9 mouse cellular contexts compared by ENCODE assay signal in the genomic region with DNA sequence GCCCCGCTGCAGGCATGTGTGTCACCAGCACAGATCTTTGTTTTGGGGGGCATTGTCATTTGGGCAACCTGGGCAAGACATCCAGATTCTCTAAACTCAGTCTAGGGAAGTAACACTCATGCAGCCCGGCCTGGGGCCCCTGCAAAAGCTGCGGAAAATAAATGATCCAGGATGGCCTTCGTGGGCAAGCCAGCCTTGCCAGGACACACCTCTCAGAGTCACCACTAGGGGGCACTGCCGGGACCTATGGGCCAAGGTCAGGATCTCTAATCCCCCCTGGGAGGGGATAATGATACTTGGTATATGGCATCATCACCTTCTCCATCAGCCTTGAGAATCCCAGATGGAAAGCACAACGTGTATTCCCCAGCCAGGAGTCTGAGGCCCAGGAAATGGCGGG. TPM values are rescaled to one million over a fixed set of nuclear protein-coding genes. Genes with fewer than 3 reads are reported as not detected.
DNase-seq lines count a peak whose midpoint lies in the region; ATAC-seq and TF ChIP-seq lines count a peak whose summit lies in the region.
"Had no signal": no experiment of that assay in that cellular context is flagged by ENCODE, and none has a peak within 500 bp of the region (broad histone marks: within the 10 kb centered on the region; RNA-seq: fewer than 3 reads in every experiment).

No protein-coding gene starts in this region.

- ATAC-seq in intestine, postnatal 0 days: no peak
- ATAC-seq in intestine, embryonic 15.5 days: no peak
- ATAC-seq in heart, embryonic 14.5 days (ENCODE audit: insufficient number of reproducible peaks, insufficient read depth, low FRiP score, low read depth): peak; percentile 0; the same call in 1 of the 2 replicates
- no peak for ATAC-seq in lung, embryonic 15.5 days (ENCODE audit: borderline replicate concordance, extremely low read depth, low FRiP score, low TSS enrichment)

- H3K4me2 ChIP-seq in intestine, postnatal 0 days (replicated peaks; ENCODE audit: low read depth): no peak overlapping the region
- H3K4me2 ChIP-seq in intestine, embryonic 15.5 days (replicated peaks): no peak overlapping the region
- peak overlapping the region; percentile 26; the same call in 1 of the 2 replicates for H3K4me2 ChIP-seq in heart, embryonic 14.5 days (ENCODE audit: low read length)
- no peak overlapping the region for H3K4me2 ChIP-seq in lung, embryonic 15.5 days

- no peaks in the 10 kb centered on the region for H3K9me3 ChIP-seq in intestine, postnatal 0 days (ENCODE audit: control insufficient read depth)
- H3K9me3 ChIP-seq in intestine, embryonic 15.5 days: no peaks in the 10 kb centered on the region
- H3K9me3 ChIP-seq in E14TG2a.4 (ENCODE audit: low read length): no peaks in the 10 kb centered on the region
- no peaks in the 10 kb centered on the region for H3K9me3 ChIP-seq in heart, embryonic 14.5 days (ENCODE audit: control insufficient read depth, low read length)
- no peaks in the 10 kb centered on the region for H3K9me3 ChIP-seq in lung, embryonic 15.5 days

- H3K27me3 ChIP-seq in intestine, postnatal 0 days (replicated peaks; ENCODE audit: control insufficient read depth, insufficient read depth, low read length): no peaks in the 10 kb centered on the region
- no peaks in the 10 kb centered on the region for H3K27me3 ChIP-seq in intestine, embryonic 15.5 days (replicated peaks)
- 0 out of 2 replicates have a peak, but pooled peaks cover 2% of the 10 kb centered on the region for H3K27me3 ChIP-seq in E14TG2a.4 (ENCODE audit: insufficient read depth, low read length)
- no peaks in the 10 kb centered on the region; the same call in 1 of the 2 replicates for H3K27me3 ChIP-seq in heart, embryonic 14.5 days (ENCODE audit: control insufficient read depth, insufficient read depth, low read length)
- no peaks in the 10 kb centered on the region for H3K27me3 ChIP-seq in lung, embryonic 15.5 days

- no peak overlapping the region for H3K27ac ChIP-seq in intestine, postnatal 0 days (ENCODE audit: low read depth, low read length)
- H3K27ac ChIP-seq in intestine, embryonic 15.5 days: no peak overlapping the region
- H3K27ac ChIP-seq in heart, embryonic 14.5 days (replicated peaks in 1 of 2; ENCODE audit: control insufficient read depth in 1 of 2, insufficient read depth in 1 of 2, low read depth in 2 of 2, low read length in 2 of 2): peak overlapping the region; percentile 68 to 91
- 0 out of 2 replicates have a peak overlapping the region, but pooled peaks have one; percentile 15 for H3K27ac ChIP-seq in lung, embryonic 15.5 days

- 55% methylated on average over 7 of the region's 7 CpGs for WGBS in intestine, postnatal 0 days
- 56% methylated on average over 7 of the region's 7 CpGs for WGBS in intestine, embryonic 15.5 days
- 25% methylated on average over 7 of the region's 7 CpGs for WGBS in heart, embryonic 14.5 days
- WGBS in lung, embryonic 15.5 days: 39% methylated on average over 7 of the region's 7 CpGs

- no peaks in the 10 kb centered on the region for H3K36me3 ChIP-seq in intestine, postnatal 0 days (ENCODE audit: control insufficient read depth, insufficient read depth)
- H3K36me3 ChIP-seq in intestine, embryonic 15.5 days: no peaks in the 10 kb centered on the region
- no peaks in the 10 kb centered on the region for H3K36me3 ChIP-seq in E14TG2a.4 (ENCODE audit: insufficient read depth, low read length)
- 0 out of 2 replicates have a peak, but pooled peaks cover 4% of the 10 kb centered on the region for H3K36me3 ChIP-seq in heart, embryonic 14.5 days (ENCODE audit: control insufficient read depth, insufficient read depth, low read length)
- H3K36me3 ChIP-seq in lung, embryonic 15.5 days: peaks cover 3% of the 10 kb centered on the region; the same call in 1 of the 2 replicates

- peak; percentile 71 for TF ChIP-seq CTCF in intestine, postnatal 0 days (IDR thresholded peaks at IDR 0.05; ENCODE audit: low read depth)
- peak; percentile 71 for TF ChIP-seq CTCF in E14TG2a.4 (conservative IDR thresholded peaks at IDR 0.05; ENCODE audit: low read length)

- H3K4me3 ChIP-seq in intestine, postnatal 0 days (ENCODE audit: low read depth, low read length): no peak overlapping the region
- no peak overlapping the region for H3K4me3 ChIP-seq in intestine, embryonic 15.5 days (replicated peaks)
- H3K4me3 ChIP-seq in E14TG2a.4 (replicated peaks; ENCODE audit: low read length): peak overlapping the region; percentile 37; the same call in 1 of the 2 replicates
- no peak overlapping the region for H3K4me3 ChIP-seq in heart, embryonic 14.5 days (ENCODE audit: control insufficient read depth in 1 of 2, insufficient read depth in 1 of 2, low read depth in 1 of 2, low read length in 2 of 2)
- H3K4me3 ChIP-seq in lung, embryonic 15.5 days: no peak overlapping the region
- H3K4me3 ChIP-seq: myocyte had no signal

- H3K4me1 ChIP-seq in intestine, postnatal 0 days (replicated peaks; ENCODE audit: control insufficient read depth, insufficient read depth, low read length): no peaks in the 10 kb centered on the region
- peaks cover 13% of the 10 kb centered on the region for H3K4me1 ChIP-seq in intestine, embryonic 15.5 days (replicated peaks)
- peaks cover 18% of the 10 kb centered on the region for H3K4me1 ChIP-seq in E14TG2a.4 (replicated peaks; ENCODE audit: low read depth, low read length)
- H3K4me1 ChIP-seq in heart, embryonic 14.5 days (ENCODE audit: control insufficient read depth in 2 of 2, insufficient read depth in 2 of 2, low read length in 2 of 2): peaks cover 74 to 81% of the 10 kb centered on the region in 2 experiments
- H3K4me1 ChIP-seq in lung, embryonic 15.5 days: peaks cover 40% of the 10 kb centered on the region

- peak; percentile 8 for DNase-seq in c-Kit-negative CD71-positive TER-119-positive erythroid progenitor cells, embryonic 14.5 days (ENCODE audit: low read depth, low spot score)
- DNase-seq in testis, postnatal 10 days (ENCODE audit: low spot score): peak; percentile 85
- no peak for DNase-seq in layer of hippocampus, adult 9-11 months

- no peak overlapping the region for H3K9ac ChIP-seq in intestine, postnatal 0 days (ENCODE audit: low read depth, low read length)
- H3K9ac ChIP-seq in intestine, embryonic 15.5 days: no peak overlapping the region
- peak overlapping the region; percentile 46; the same call in 1 of the 2 replicates for H3K9ac ChIP-seq in heart, embryonic 14.5 days (ENCODE audit: low read length)
- no peak overlapping the region for H3K9ac ChIP-seq in lung, embryonic 15.5 days

RNA-seq across cellular contexts. Expression of gene Sardh, which starts 37.9 kb away (rescaled TPM):
- polyA plus RNA-seq in intestine, postnatal 0 days (2015; fragmentation: Nextera tagmentation; extraction: Ambion mirVana): 3.1 and 3.2 TPM in 2 replicates
- 9.5 and 9.6 TPM in 2 replicates for polyA plus RNA-seq in intestine, embryonic 15.5 days (2015; fragmentation: Nextera tagmentation; extraction: Ambion mirVana)
- 19.0 and 21.6 TPM in 2 replicates for polyA plus RNA-seq in heart, embryonic 14.5 days (2014; fragmentation: Nextera tagmentation; extraction: Ambion mirVana)
- 25.6 and 27.9 TPM in 2 replicates for polyA plus RNA-seq in lung, embryonic 15.5 days (2015; fragmentation: Nextera tagmentation; extraction: Ambion mirVana)

RNA-seq across cellular contexts. Expression of gene Dbh, which starts 45.2 kb away (rescaled TPM):
- 0.65 and 0.84 TPM in 2 replicates for polyA plus RNA-seq in intestine, postnatal 0 days (2015; fragmentation: Nextera tagmentation; extraction: Ambion mirVana)
- 3.9 and 5.4 TPM in 2 replicates for polyA plus RNA-seq in intestine, embryonic 15.5 days (2015; fragmentation: Nextera tagmentation; extraction: Ambion mirVana)
- polyA plus RNA-seq in heart, embryonic 14.5 days (2014; fragmentation: Nextera tagmentation; extraction: Ambion mirVana): 0.55 and 1.8 TPM in 2 replicates
- 0.34 and 2.4 TPM in 2 replicates for polyA plus RNA-seq in lung, embryonic 15.5 days (2015; fragmentation: Nextera tagmentation; extraction: Ambion mirVana)

Comparison
In these comparisons a context has a peak if more than half of its experiments do, and no peak if none do; other contexts are left out.
1. H3K27ac ChIP-seq: peak in heart, embryonic 14.5 days (2 of 2) and lung, embryonic 15.5 days (single experiment); none in intestine, postnatal 0 days (single experiment) and intestine, embryonic 15.5 days (single experiment).